Mouse (Mus musculus): Measurements from ENCODE around the gene Clip2.

DNA sequence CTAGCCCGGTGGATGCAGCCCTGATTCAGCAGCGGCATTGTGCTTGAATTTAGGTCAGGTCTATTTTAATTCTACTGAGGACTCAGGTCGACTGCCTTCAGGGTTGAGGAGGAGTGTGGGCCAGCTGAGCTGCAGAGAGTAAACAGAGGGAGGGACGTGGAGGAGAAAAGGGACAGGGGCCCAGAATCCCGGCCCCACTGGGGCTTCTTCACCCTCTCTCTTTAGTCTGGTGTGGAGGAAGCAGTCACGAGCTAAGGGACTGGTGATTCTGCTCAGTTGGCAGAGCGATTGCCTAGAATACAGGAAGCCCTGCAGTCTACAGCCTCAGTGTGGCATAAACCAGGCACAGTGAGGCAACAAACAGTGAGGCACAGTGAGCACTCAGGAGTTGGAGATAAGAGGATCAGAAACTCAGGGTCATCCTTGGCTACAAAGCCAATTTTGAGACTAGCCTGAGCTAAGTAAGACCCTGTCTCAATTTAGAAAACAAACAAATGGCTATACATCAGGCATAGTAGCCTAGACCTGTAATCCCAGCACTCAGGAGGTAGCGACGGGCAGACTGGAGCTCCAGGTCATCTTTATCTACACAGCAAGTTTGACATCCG lies 84.0 kb downstream of the Clip2 start:
- TF ChIP-seq POLR2A (IDR thresholded peaks at IDR 0.05; ENCODE audit: insufficient read depth, low read length) = no peak
- TF ChIP-seq CTCF (IDR thresholded peaks at IDR 0.05; ENCODE audit: low read depth, low read length) = no peak

Data from ES-Bruce4 (cell line).